Mouse (Mus musculus) left cerebral cortex, postnatal 4 days (tissue): ENCODE measurements around the gene Sypl. TPM values are rescaled to one million over a fixed set of nuclear protein-coding genes. Genes with fewer than 3 reads are reported as not detected.
"Not testable (repeated sequence)": the region's sequence is repeated elsewhere in the genome, so short reads cannot be mapped to it uniquely, and the experiment has no call there.

ENCODE experiments used
- DNase-seq: peaks from one replicate; pipeline ENCODE4 v3.0.0-alpha.2; 2022
- intact Hi-C: fragments of 180-260 bp; cut with DNase I; formaldehyde crosslinking; loops from one replicate; pipeline ENCODE4 v1.15.1; 2025
- total RNA-seq, 2 experiments: library from RNA; stranded (reverse); gene quantifications; 2 replicates each; pipeline ENCODE4 v1.2.3; 2021

Sypl gene
- total RNA-seq, 2 experiments from 2014 or later, result 32.2 TPM

GRCm38 (mm10) chr12:32999778-33000177 lies 46.1 kb downstream of the Sypl start:
- DNase-seq, intact Hi-C loops: not testable (repeated sequence)

GRCm38 (mm10) chr12:33000402-33000801 lies 46.7 kb downstream of the Sypl start:
- intact Hi-C loops, result no loop called here
- DNase-seq, result no peak

- no peak for DNase-seq
- intact Hi-C loops, result no loop called here
Measured at GRCm38 (mm10) chr12:33003339-33003965, 49.8 kb downstream of the Sypl start.

- no peak for DNase-seq
- intact Hi-C loops, result no loop called here
Measured at GRCm38 (mm10) chr12:33005858-33006257, 52.2 kb downstream of the Sypl start.

- DNase-seq, result no peak
- intact Hi-C loops, result no loop called here
Measured at GRCm38 (mm10) chr12:33007176-33007575, 53.5 kb downstream of the Sypl start.

- intact Hi-C loops, result no loop called here
- DNase-seq, result no peak
Measured at GRCm38 (mm10) chr12:33008305-33009110, 54.8 kb downstream of the Sypl start.

GRCm38 (mm10) chr12:33009206-33009966 lies 55.7 kb downstream of the Sypl start:
- DNase-seq, result no peak
- intact Hi-C loops, result no loop called here

GRCm38 (mm10) chr12:33010026-33010425 lies 56.3 kb downstream of the Sypl start:
- intact Hi-C loops, result loop anchor here (5.0 kb wide), 1 partner anchor 98 kb away; no protein-coding TSS in a partner anchor

GRCm38 (mm10) chr12:33014050-33014796 lies 60.5 kb downstream of the Sypl start:
- intact Hi-C loops, result loop anchor here (5.0 kb wide), 1 partner anchor 102 kb away; no protein-coding TSS in a partner anchor
- DNase-seq, result no peak

More at GRCm38 (mm10) chr12:33010026-33010425, 56.3 kb downstream of the Sypl start:
- peak; percentile 38 for DNase-seq

GRCm38 (mm10) chr12:33015103-33015502 lies 61.4 kb downstream of the Sypl start:
- no peak for DNase-seq
- intact Hi-C loops, result no loop called here

- intact Hi-C loops, result no loop called here
- no peak for DNase-seq
Measured at GRCm38 (mm10) chr12:33016824-33017705, 63.4 kb downstream of the Sypl start.

- intact Hi-C loops, result no loop called here
- DNase-seq, result no peak
Measured at GRCm38 (mm10) chr12:33018601-33019000, 64.9 kb downstream of the Sypl start.

- intact Hi-C loops, result loop anchor here (10.0 kb wide), 2 partner anchors 245 to 405 kb away; partner anchors contain the start of gene Twistnb
- no peak for DNase-seq
Measured at GRCm38 (mm10) chr12:33020011-33020410, 66.3 kb downstream of the Sypl start.

GRCm38 (mm10) chr12:33021140-33021539 lies 67.4 kb downstream of the Sypl start:
- intact Hi-C loops, result loop anchor here (10.0 kb wide), 2 partner anchors 244 to 404 kb away; partner anchors contain the start of gene Twistnb

GRCm38 (mm10) chr12:33021751-33022150 lies 68.1 kb downstream of the Sypl start:
- intact Hi-C loops, result loop anchor here (10.0 kb wide), 2 partner anchors 243 to 403 kb away; partner anchors contain the start of gene Twistnb
- no peak for DNase-seq

More at GRCm38 (mm10) chr12:33021140-33021539, 67.4 kb downstream of the Sypl start:
- DNase-seq, result no peak

- intact Hi-C loops, result loop anchor here (10.0 kb wide), 2 partner anchors 240 to 400 kb away; partner anchors contain the start of gene Twistnb
- DNase-seq, result no peak
Measured at GRCm38 (mm10) chr12:33024524-33024923, 70.8 kb downstream of the Sypl start.

- DNase-seq, result peak; percentile 78
- intact Hi-C loops, result loop anchor here (5.0 to 10.0 kb wide), 3 partner anchors 80 to 398 kb away; partner anchors contain the start of gene Twistnb
Measured at GRCm38 (mm10) chr12:33027093-33027492, 73.4 kb downstream of the Sypl start.

- no peak for DNase-seq
- intact Hi-C loops, result loop anchor here (5.0 to 10.0 kb wide), 3 partner anchors 79 to 397 kb away; partner anchors contain the start of gene Twistnb
Measured at GRCm38 (mm10) chr12:33028109-33028691, 74.5 kb downstream of the Sypl start.
